Mouse (Mus musculus): ENCODE results near the gene Cspg5.

DNA sequence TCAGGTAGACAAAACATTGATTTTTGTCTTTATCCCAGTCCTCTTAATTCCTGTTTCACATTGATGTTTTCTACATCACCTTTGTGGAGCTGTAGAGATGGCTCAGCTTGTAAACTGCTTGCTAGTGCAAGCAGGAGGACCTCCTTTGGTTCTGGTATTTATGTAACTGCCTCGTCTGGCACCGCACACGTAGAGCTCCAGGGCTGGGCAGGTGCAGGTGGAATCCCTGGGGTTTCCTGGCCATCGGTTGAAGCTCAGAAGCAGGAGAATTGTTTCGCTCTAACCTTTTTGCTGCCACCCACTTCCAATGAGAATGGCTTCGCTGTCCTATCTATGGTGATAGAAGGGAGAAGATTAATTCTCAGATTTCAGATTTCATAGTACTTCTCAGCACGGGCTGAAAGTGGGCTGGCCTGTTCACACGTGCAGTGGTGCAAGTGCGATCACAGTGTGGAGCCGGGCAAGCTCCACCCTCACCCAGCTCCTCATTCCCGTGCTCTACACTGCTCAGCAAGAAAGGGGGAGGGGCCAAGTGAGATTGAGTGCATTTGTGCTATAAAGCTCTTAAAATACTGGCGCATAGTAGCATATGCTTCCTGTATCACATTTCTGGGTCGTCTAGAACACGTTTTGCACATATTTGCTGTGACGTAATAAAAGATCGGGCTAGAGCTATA is 13.1 kb upstream of the Cspg5 start:
- TF ChIP-seq CTCF (IDR thresholded peaks at IDR 0.05; ENCODE audit: borderline replicate concordance, extremely low read depth, insufficient read depth, insufficient read length): no peak
- no peak for TF ChIP-seq POLR2A (IDR thresholded peaks at IDR 0.05; ENCODE audit: borderline replicate concordance, extremely low read depth, insufficient read depth, insufficient read length, poor library complexity, severe bottlenecking)

All from brain, embryonic 14.5 days (tissue).